Mouse (Mus musculus): ENCODE data around the gene Tnfrsf11a.

DNA sequence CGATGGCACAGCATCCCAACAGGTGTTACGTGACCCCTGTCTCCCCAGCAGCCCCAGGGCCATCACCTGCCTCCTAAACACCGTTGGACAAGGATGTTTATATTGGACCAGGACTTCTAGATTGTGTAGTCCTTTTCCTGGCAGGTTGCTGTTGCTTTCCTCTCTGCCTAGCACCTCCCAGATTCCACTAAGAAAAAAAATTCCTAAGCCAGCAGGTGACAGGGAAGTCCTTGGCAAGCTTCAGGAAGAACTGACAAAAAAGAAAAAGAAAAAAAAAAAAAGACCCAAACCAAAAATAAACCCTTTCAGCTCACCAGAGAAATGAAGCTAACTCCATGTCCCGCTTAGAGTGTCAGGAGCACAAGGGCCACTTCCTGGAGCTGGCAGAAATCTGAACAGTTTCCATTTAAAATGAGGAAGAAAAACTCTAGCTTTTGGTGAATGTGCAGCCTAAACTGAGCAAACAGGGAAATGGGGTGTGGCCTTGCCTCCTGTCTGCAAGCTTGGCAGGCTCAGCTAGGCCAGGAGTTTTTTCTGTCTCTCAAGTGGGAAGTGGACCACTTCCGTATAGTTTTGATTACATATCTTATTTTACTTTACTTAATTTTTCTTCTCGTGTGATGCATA, 6.3 kb downstream of the Tnfrsf11a start:
- TF ChIP-seq POLR2A (IDR thresholded peaks at IDR 0.05; ENCODE audit: low read depth, low read length) (no peak), CTCF (IDR thresholded peaks at IDR 0.05; ENCODE audit: extremely low read depth, insufficient read depth, insufficient read length, insufficient replicate concordance) (no peak)
